Comparison of ENCODE assay signal across 8 mouse cellular contexts in genomic region chrX:94366029-94366428, GRCm38 (mm10). TPM values are rescaled to one million over a fixed set of nuclear protein-coding genes. Genes with fewer than 3 reads are reported as not detected.
DNase-seq lines count a peak whose midpoint lies in the region; ATAC-seq lines count a peak whose summit lies in the region.

No protein-coding gene starts in this region.

- no peak overlapping the region for H3K9ac ChIP-seq in midbrain, embryonic 15.5 days

- DNase-seq in right cerebral cortex, adult 2 months (ENCODE audit: low spot score in 2 of 2): peak; percentile 3 to 10
- DNase-seq in right cerebral cortex, postnatal 14 days: no peak
- DNase-seq in embryo, embryonic 9.5 days (ENCODE audit: extremely low spot score): peak; percentile 20
- DNase-seq in hindbrain, embryonic 10.5 days (ENCODE audit: low spot score): peak; percentile 22
- peak; percentile 2 to 3 for DNase-seq in left cerebral cortex, postnatal 25 days (ENCODE audit: low spot score in 2 of 2)
- peak; percentile 16 for DNase-seq in yolk sac, embryonic 10.5 days (ENCODE audit: low spot score)

- H3K4me1 ChIP-seq in hindbrain, embryonic 10.5 days (replicated peaks): peaks cover 6% of the 10 kb centered on the region; the same call in 1 of the 2 replicates
- H3K4me1 ChIP-seq in midbrain, embryonic 15.5 days: peaks cover 7% of the 10 kb centered on the region; the same call in 1 of the 2 replicates

- WGBS in hindbrain, embryonic 10.5 days: 18% methylated on average over 16 of the region's 16 CpGs
- WGBS in midbrain, embryonic 15.5 days: 19% methylated on average over 16 of the region's 16 CpGs

- no peak for ATAC-seq in midbrain, embryonic 15.5 days (replicated peaks)
- no peak for ATAC-seq in monocyte, adult 5-6 weeks (replicated peaks; ENCODE audit: insufficient number of reproducible peaks, low FRiP score, low TSS enrichment, poor library complexity, severe bottlenecking)

- no peak overlapping the region for H3K27ac ChIP-seq in hindbrain, embryonic 10.5 days
- H3K27ac ChIP-seq in midbrain, embryonic 15.5 days: no peak overlapping the region

- H3K4me3 ChIP-seq in hindbrain, embryonic 10.5 days: peak overlapping the region; percentile 63
- H3K4me3 ChIP-seq in midbrain, embryonic 15.5 days: peak overlapping the region; percentile 57

- H3K27me3 ChIP-seq in hindbrain, embryonic 10.5 days (ENCODE audit: insufficient read depth, poor library complexity, severe bottlenecking): peaks cover 86% of the 10 kb centered on the region
- H3K27me3 ChIP-seq in midbrain, embryonic 15.5 days (replicated peaks): peaks cover 60% of the 10 kb centered on the region

- intact Hi-C loops in left cerebral cortex, postnatal 25 days (cut with DNase I): loop anchor here (1.0 to 5.0 kb wide), 4 partner anchors 77 to 176 kb away; partner anchors contain the start of genes Eif2s3x, Klhl15 and Maged1

- no peaks in the 10 kb centered on the region for H3K36me3 ChIP-seq in hindbrain, embryonic 10.5 days
- no peaks in the 10 kb centered on the region for H3K36me3 ChIP-seq in midbrain, embryonic 15.5 days (replicated peaks)

- 0 out of 2 replicates have a peak, but pooled peaks cover 2% of the 10 kb centered on the region for H3K9me3 ChIP-seq in hindbrain, embryonic 10.5 days
- no peaks in the 10 kb centered on the region for H3K9me3 ChIP-seq in midbrain, embryonic 15.5 days

- peak overlapping the region; percentile 44 for H3K4me2 ChIP-seq in midbrain, embryonic 15.5 days

RNA-seq across cellular contexts. Expression of gene Fam90a1b, which starts 0.5 kb away (rescaled TPM):
- polyA plus RNA-seq in hindbrain, embryonic 10.5 days (2016; fragmentation: Nextera tagmentation; extraction: Ambion mirVana): 0.09 TPM in 1 of 2 replicates, not detected in the other
- total RNA-seq in left cerebral cortex, postnatal 25 days (2021): not detected
- 0.20 and 0.31 TPM in 2 replicates for polyA plus RNA-seq in midbrain, embryonic 15.5 days (2015; fragmentation: Nextera tagmentation; extraction: Ambion mirVana)
- not detected in 3 replicates for total RNA-seq in monocyte, adult 5-6 weeks (2017)

RNA-seq across cellular contexts. Expression of gene Apoo, which starts 0.9 kb away (rescaled TPM):
- polyA plus RNA-seq in hindbrain, embryonic 10.5 days (2016; fragmentation: Nextera tagmentation; extraction: Ambion mirVana): 106 and 115 TPM in 2 replicates
- 10 to 100 TPM; 71.5 to 84.3 TPM for total RNA-seq in left cerebral cortex, postnatal 25 days (2021)
- polyA plus RNA-seq in midbrain, embryonic 15.5 days (2015; fragmentation: Nextera tagmentation; extraction: Ambion mirVana): 114 and 119 TPM in 2 replicates
- 0.32 to 1.9 TPM (median 0.78 TPM) in 3 replicates for total RNA-seq in monocyte, adult 5-6 weeks (2017)

Comparison
In these comparisons a context has a peak if more than half of its experiments do, and no peak if none do; other contexts are left out.
1. RNA of gene Apoo, which starts 0.9 kb away (total RNA-seq): 71.5 to 84.3 TPM in left cerebral cortex, postnatal 25 days; 0.32 to 1.9 TPM in monocyte, adult 5-6 weeks; every median in the first group is over 10 times any median in the second.